Mouse (Mus musculus) adrenal gland, postnatal 14 days (tissue): ENCODE data around the gene Tmem203. TPM values are rescaled to one million over a fixed set of nuclear protein-coding genes. Genes with fewer than 3 reads are reported as not detected.
"Not testable (repeated sequence)": the region's sequence is repeated elsewhere in the genome, so short reads cannot be mapped to it uniquely, and the experiment has no call there.

Experiments
- DNase-seq: peaks from one replicate; pipeline ENCODE4 v3.0.0; 2021; ENCODE audit warnings: mixed read lengths
- total RNA-seq: library from RNA; stranded (reverse); gene quantifications from 2 replicates; pipeline ENCODE4 v1.2.3, GENCODE M21; 2021

Tmem203 gene
- total RNA-seq, 1 experiment from 2014 or later = 25.6 TPM

- no peak for DNase-seq
These were observed 21.2 kb upstream of the Tmem203 start, which contains the start of gene Slc34a3 for GRCm38 (mm10) chr2:25234050-25234449. Gene Slc34a3, minus strand, starts transcription at chr2:25234364.

- DNase-seq = no peak
These were observed 20.6 kb upstream of the Tmem203 start for GRCm38 (mm10) chr2:25234551-25235220.

- DNase-seq = no peak
These were observed 18.6 kb upstream of the Tmem203 start, which contains the start of gene Rnf224 for GRCm38 (mm10) chr2:25236614-25237013. Gene Rnf224, minus strand, starts transcription at chr2:25236787.

- DNase-seq = no peak
These were observed 17.7 kb upstream of the Tmem203 start for GRCm38 (mm10) chr2:25237522-25237921.

GRCm38 (mm10) chr2:25238106-25238505, 17.1 kb upstream of the Tmem203 start:
- no peak for DNase-seq

- no peak for DNase-seq
These were observed 15.5 kb upstream of the Tmem203 start for GRCm38 (mm10) chr2:25239766-25240165.

GRCm38 (mm10) chr2:25240310-25240709, 14.9 kb upstream of the Tmem203 start:
- no peak for DNase-seq

GRCm38 (mm10) chr2:25240723-25241437, 14.4 kb upstream of the Tmem203 start:
- DNase-seq = peak; percentile 88

- no peak for DNase-seq
These were observed 13.8 kb upstream of the Tmem203 start for GRCm38 (mm10) chr2:25241438-25241775.

- peak; percentile 32 for DNase-seq
These were observed 13.1 kb upstream of the Tmem203 start, which contains the start of the genes Rnf208 and Cysrt1 for GRCm38 (mm10) chr2:25242101-25242506. Gene Rnf208, plus strand, starts transcription at chr2:25242255. Gene Cysrt1, minus strand, starts transcription at chr2:25242452.

GRCm38 (mm10) chr2:25243342-25243741, 11.9 kb upstream of the Tmem203 start:
- DNase-seq = no peak

GRCm38 (mm10) chr2:25244144-25244543, 11.1 kb upstream of the Tmem203 start:
- DNase-seq = no peak

GRCm38 (mm10) chr2:25246183-25247072, 8.8 kb upstream of the Tmem203 start, which contains the start of gene AL732309.1:
Gene AL732309.1, minus strand, starts transcription at chr2:25246863.
- no peak for DNase-seq

GRCm38 (mm10) chr2:25252331-25252730, 2.9 kb upstream of the Tmem203 start:
- DNase-seq = peak; percentile 32

GRCm38 (mm10) chr2:25256443-25257109, 1.3 kb downstream of the Tmem203 start:
- DNase-seq = peak; percentile 73

GRCm38 (mm10) chr2:25257250-25257649, 2.0 kb downstream of the Tmem203 start:
- DNase-seq = not testable (repeated sequence)

GRCm38 (mm10) chr2:25258887-25259286, 3.6 kb downstream of the Tmem203 start:
- no peak for DNase-seq

GRCm38 (mm10) chr2:25261870-25262269, 6.6 kb downstream of the Tmem203 start:
- no peak for DNase-seq

- peak; percentile 96 for DNase-seq
These were observed 7.1 kb downstream of the Tmem203 start, which contains the start of gene Tprn for GRCm38 (mm10) chr2:25262291-25262767. Gene Tprn, plus strand, starts transcription at chr2:25262618.

- DNase-seq = peak; percentile 58
These were observed 7.8 kb downstream of the Tmem203 start for GRCm38 (mm10) chr2:25262795-25263622.
